Mouse (Mus musculus): ENCODE data around the gene Denr. TPM values are rescaled to one million over a fixed set of nuclear protein-coding genes. Genes with fewer than 3 reads are reported as not detected.

Gene Denr
- polyA plus RNA-seq, 1 experiment from 2014 or later, result 140 TPM

GRCm38 (mm10) chr5:123975668-123976180 lies 68.7 kb downstream of the Denr start:
- no peaks in the 10 kb centered on the region for H3K36me3 ChIP-seq (ENCODE audit: control insufficient read depth, insufficient read depth, low read length)
- no peaks in the 10 kb centered on the region for H3K9me3 ChIP-seq (ENCODE audit: control insufficient read depth, low read depth, low read length)
- peak overlapping the region; percentile 86 for H3K4me2 ChIP-seq (replicated peaks; ENCODE audit: low read depth, low read length)
- ATAC-seq (ENCODE audit: insufficient number of reproducible peaks, insufficient read depth, low FRiP score, low read depth), result peak; percentile 57
- no peak overlapping the region for H3K9ac ChIP-seq (replicated peaks; ENCODE audit: low read depth, low read length)
- H3K27ac ChIP-seq (ENCODE audit: low read length), result peak overlapping the region; percentile 72; the same call in 1 of the 2 replicates
- peaks cover 10% of the 10 kb centered on the region; the same call in 1 of the 2 replicates for H3K27me3 ChIP-seq (ENCODE audit: control insufficient read depth, insufficient read depth, low read length)
- WGBS, result 48% methylated on average over 6 of the region's 6 CpGs
- peaks cover 8% of the 10 kb centered on the region for H3K4me1 ChIP-seq (ENCODE audit: control insufficient read depth, insufficient read depth, low read length)
- H3K4me3 ChIP-seq (ENCODE audit: low read depth, low read length), result 0 out of 2 replicates have a peak overlapping the region, but pooled peaks have one; percentile 65

GRCm38 (mm10) chr5:123977231-123977630 lies 70.3 kb downstream of the Denr start:
- WGBS, result 33% methylated on average over 3 of the region's 3 CpGs
- peaks cover 10% of the 10 kb centered on the region; the same call in 1 of the 2 replicates for H3K27me3 ChIP-seq (ENCODE audit: control insufficient read depth, insufficient read depth, low read length)
- no peak overlapping the region for H3K4me3 ChIP-seq (ENCODE audit: low read depth, low read length)
- H3K4me1 ChIP-seq (ENCODE audit: control insufficient read depth, insufficient read depth, low read length), result peaks cover 8% of the 10 kb centered on the region
- no peak for ATAC-seq (ENCODE audit: insufficient number of reproducible peaks, insufficient read depth, low FRiP score, low read depth)
- 0 out of 2 replicates have a peak overlapping the region, but pooled peaks have one; percentile 10 for H3K4me2 ChIP-seq (replicated peaks; ENCODE audit: low read depth, low read length)
- H3K27ac ChIP-seq (ENCODE audit: low read length), result peak overlapping the region; percentile 75; the same call in 1 of the 2 replicates
- no peaks in the 10 kb centered on the region for H3K36me3 ChIP-seq (ENCODE audit: control insufficient read depth, insufficient read depth, low read length)
- H3K9ac ChIP-seq (replicated peaks; ENCODE audit: low read depth, low read length), result no peak overlapping the region
- no peaks in the 10 kb centered on the region for H3K9me3 ChIP-seq (ENCODE audit: control insufficient read depth, low read depth, low read length)

GRCm38 (mm10) chr5:123978131-123978530 lies 71.2 kb downstream of the Denr start:
- no peaks in the 10 kb centered on the region for H3K36me3 ChIP-seq (ENCODE audit: control insufficient read depth, insufficient read depth, low read length)
- 69% methylated on average over 5 of the region's 5 CpGs for WGBS
- no peak overlapping the region for H3K4me3 ChIP-seq (ENCODE audit: low read depth, low read length)
- peaks cover 6% of the 10 kb centered on the region; the same call in 1 of the 2 replicates for H3K27me3 ChIP-seq (ENCODE audit: control insufficient read depth, insufficient read depth, low read length)
- no peaks in the 10 kb centered on the region for H3K9me3 ChIP-seq (ENCODE audit: control insufficient read depth, low read depth, low read length)
- H3K4me2 ChIP-seq (replicated peaks; ENCODE audit: low read depth, low read length), result no peak overlapping the region
- ATAC-seq (ENCODE audit: insufficient number of reproducible peaks, insufficient read depth, low FRiP score, low read depth), result no peak
- peaks cover 8% of the 10 kb centered on the region for H3K4me1 ChIP-seq (ENCODE audit: control insufficient read depth, insufficient read depth, low read length)
- H3K9ac ChIP-seq (replicated peaks; ENCODE audit: low read depth, low read length), result no peak overlapping the region; the same call in 1 of the 2 replicates
- H3K27ac ChIP-seq (ENCODE audit: low read length), result peak overlapping the region; percentile 75; the same call in 1 of the 2 replicates

Other genes with a start within 250 kb of the Denr start
- 39.5 and 40.5 TPM in 2 replicates for gene Clip1, start 222.6 kb upstream of the Denr start, polyA plus RNA-seq (2014; fragmentation: Nextera tagmentation; extraction: Ambion mirVana)
- gene Zcchc8, start 186.1 kb upstream of the Denr start, polyA plus RNA-seq (2014; fragmentation: Nextera tagmentation; extraction: Ambion mirVana), result 84.6 and 97.5 TPM in 2 replicates
- 139 and 142 TPM in 2 replicates for gene Rsrc2, start 157.8 kb upstream of the Denr start, polyA plus RNA-seq (2014; fragmentation: Nextera tagmentation; extraction: Ambion mirVana)
- gene Kntc1, start 157.5 kb upstream of the Denr start, polyA plus RNA-seq (2014; fragmentation: Nextera tagmentation; extraction: Ambion mirVana), result 33.9 and 35.7 TPM in 2 replicates
- 1.6 and 2.1 TPM in 2 replicates for gene Hcar2, start 41.7 kb upstream of the Denr start, polyA plus RNA-seq (2014; fragmentation: Nextera tagmentation; extraction: Ambion mirVana)
- gene Hcar1, start 27.2 kb upstream of the Denr start, polyA plus RNA-seq (2014; fragmentation: Nextera tagmentation; extraction: Ambion mirVana), result 1.6 and 2.3 TPM in 2 replicates
- 3.7 and 4.0 TPM in 2 replicates for gene Gm43518, start 20.2 kb downstream of the Denr start, polyA plus RNA-seq (2014; fragmentation: Nextera tagmentation; extraction: Ambion mirVana)
- 9.0 and 9.3 TPM in 2 replicates for gene Ccdc62, start 23.5 kb downstream of the Denr start, polyA plus RNA-seq (2014; fragmentation: Nextera tagmentation; extraction: Ambion mirVana)
- gene Hip1r, start 66.5 kb downstream of the Denr start, polyA plus RNA-seq (2014; fragmentation: Nextera tagmentation; extraction: Ambion mirVana), result 14.4 and 16.9 TPM in 2 replicates
- gene Vps37b, start 125.1 kb downstream of the Denr start, polyA plus RNA-seq (2014; fragmentation: Nextera tagmentation; extraction: Ambion mirVana), result 29.3 and 31.5 TPM in 2 replicates
- gene Abcb9, start 188.6 kb downstream of the Denr start, polyA plus RNA-seq (2014; fragmentation: Nextera tagmentation; extraction: Ambion mirVana), result 1.7 and 2.1 TPM in 2 replicates
- gene Ogfod2, start 205.1 kb downstream of the Denr start, polyA plus RNA-seq (2014; fragmentation: Nextera tagmentation; extraction: Ambion mirVana), result 14.5 and 16.8 TPM in 2 replicates
- 92.6 and 99.1 TPM in 2 replicates for gene Arl6ip4, start 208.9 kb downstream of the Denr start, polyA plus RNA-seq (2014; fragmentation: Nextera tagmentation; extraction: Ambion mirVana)

Measured in stomach, embryonic 14.5 days (tissue).